Mouse (Mus musculus): ENCODE measurements around the gene Slc4a8. TPM values are rescaled to one million over a fixed set of nuclear protein-coding genes. Genes with fewer than 3 reads are reported as not detected.
"Not testable (repeated sequence)": the region's sequence is repeated elsewhere in the genome, so short reads cannot be mapped to it uniquely, and the experiment has no call there.

Slc4a8 gene
- polyA plus RNA-seq, 1 experiment from 2014 or later = 1.0 TPM

GRCm38 (mm10) chr15:100764163-100764951 is 2.8 kb downstream of the Slc4a8 start:
- Histone ChIP-seq H3K27ac (ENCODE audit: low read depth) (no peak overlapping the region), H3K4me1 (ENCODE audit: insufficient read depth) (peaks cover 9% of the 10 kb centered on the region), H3K36me3 (replicated peaks; ENCODE audit: insufficient read depth, low read length) (no peaks in the 10 kb centered on the region), H3K4me2 (ENCODE audit: low read depth, low read length) (no peak overlapping the region), H3K27me3 (ENCODE audit: insufficient read depth, low read length) (peaks cover 44% of the 10 kb centered on the region), H3K9ac (replicated peaks) (no peak overlapping the region), H3K9me3 (ENCODE audit: low read length) (no peaks in the 10 kb centered on the region), H3K4me3 (ENCODE audit: low read depth, low read length) (no peak overlapping the region)
- ATAC-seq (peak; percentile 21), DNase-seq (no peak)
- no peak for TF ChIP-seq CTCF (IDR thresholded peaks at IDR 0.05; ENCODE audit: low read depth)
- peak; percentile 44; the same call in 1 of the 2 replicates for TF ChIP-seq EP300 (IDR thresholded peaks at IDR 0.05; ENCODE audit: low read depth)
- WGBS (ENCODE audit: insufficient replicate concordance) = 66% methylated on average over 16 of the region's 16 CpGs

- no peak for DNase-seq
- Histone ChIP-seq H3K9me3 (ENCODE audit: low read length) (no peaks in the 10 kb centered on the region), H3K27me3 (ENCODE audit: insufficient read depth, low read length) (peaks cover 38% of the 10 kb centered on the region), H3K36me3 (replicated peaks; ENCODE audit: insufficient read depth, low read length) (no peaks in the 10 kb centered on the region), H3K4me2 (ENCODE audit: low read depth, low read length) (no peak overlapping the region), H3K4me1 (ENCODE audit: insufficient read depth) (peaks cover 3% of the 10 kb centered on the region), H3K9ac (replicated peaks) (no peak overlapping the region), H3K27ac (ENCODE audit: low read depth) (no peak overlapping the region), H3K4me3 (ENCODE audit: low read depth, low read length) (no peak overlapping the region)
- 67% methylated on average over 9 of the region's 9 CpGs for WGBS (ENCODE audit: insufficient replicate concordance)
- ATAC-seq = no peak
- no peak for TF ChIP-seq EP300 (IDR thresholded peaks at IDR 0.05; ENCODE audit: low read depth)
- TF ChIP-seq CTCF (IDR thresholded peaks at IDR 0.05; ENCODE audit: low read depth) = no peak
These were observed 5.3 kb downstream of the Slc4a8 start for GRCm38 (mm10) chr15:100766826-100767225.

GRCm38 (mm10) chr15:100767851-100768250 is 6.3 kb downstream of the Slc4a8 start:
- Histone ChIP-seq H3K27me3 (ENCODE audit: insufficient read depth, low read length) (peaks cover 27% of the 10 kb centered on the region), H3K9me3 (ENCODE audit: low read length) (no peaks in the 10 kb centered on the region), H3K4me1 (ENCODE audit: insufficient read depth) (no peaks in the 10 kb centered on the region), H3K9ac (replicated peaks) (no peak overlapping the region), H3K4me3 (ENCODE audit: low read depth, low read length) (no peak overlapping the region), H3K27ac (ENCODE audit: low read depth) (no peak overlapping the region), H3K36me3 (replicated peaks; ENCODE audit: insufficient read depth, low read length) (no peaks in the 10 kb centered on the region), H3K4me2 (ENCODE audit: low read depth, low read length) (no peak overlapping the region)
- TF ChIP-seq CTCF (IDR thresholded peaks at IDR 0.05; ENCODE audit: low read depth) = no peak
- TF ChIP-seq EP300 (IDR thresholded peaks at IDR 0.05; ENCODE audit: low read depth) = no peak
- DNase-seq = no peak
- ATAC-seq = no peak
- 78% methylated on average over 13 of the region's 13 CpGs for WGBS (ENCODE audit: insufficient replicate concordance)

- ATAC-seq; H3K9ac ChIP-seq (replicated peaks); H3K36me3 ChIP-seq (replicated peaks; ENCODE audit: insufficient read depth, low read length); DNase-seq; H3K4me2 ChIP-seq (ENCODE audit: low read depth, low read length); H3K27ac ChIP-seq (ENCODE audit: low read depth); H3K4me1 ChIP-seq (ENCODE audit: insufficient read depth); H3K4me3 ChIP-seq (ENCODE audit: low read depth, low read length); H3K9me3 ChIP-seq (ENCODE audit: low read length): not testable (repeated sequence)
- H3K27me3 ChIP-seq (ENCODE audit: insufficient read depth, low read length) = peaks cover 18% of the 10 kb centered on the region; the same call in 1 of the 2 replicates
- WGBS (ENCODE audit: insufficient replicate concordance) = 76% methylated on average over 4 of the region's 4 CpGs
These were observed 7.5 kb downstream of the Slc4a8 start for GRCm38 (mm10) chr15:100769023-100769422.

- ATAC-seq (no peak), DNase-seq (no peak)
- H3K4me1 ChIP-seq (ENCODE audit: insufficient read depth) = no peaks in the 10 kb centered on the region
- no peak overlapping the region for H3K4me2 ChIP-seq (ENCODE audit: low read depth, low read length)
- no peaks in the 10 kb centered on the region for H3K36me3 ChIP-seq (replicated peaks; ENCODE audit: insufficient read depth, low read length)
- no peak overlapping the region for H3K4me3 ChIP-seq (ENCODE audit: low read depth, low read length)
- 0 out of 2 replicates have a peak, but pooled peaks cover 10% of the 10 kb centered on the region for H3K27me3 ChIP-seq (ENCODE audit: insufficient read depth, low read length)
- no peak overlapping the region for H3K27ac ChIP-seq (ENCODE audit: low read depth)
- TF ChIP-seq EP300 (IDR thresholded peaks at IDR 0.05; ENCODE audit: low read depth) = no peak
- no peak for TF ChIP-seq CTCF (IDR thresholded peaks at IDR 0.05; ENCODE audit: low read depth)
- no peaks in the 10 kb centered on the region for H3K9me3 ChIP-seq (ENCODE audit: low read length)
- H3K9ac ChIP-seq (replicated peaks) = no peak overlapping the region
- WGBS (ENCODE audit: insufficient replicate concordance) = 87% methylated on average over 5 of the region's 5 CpGs
These were observed 8.8 kb downstream of the Slc4a8 start for GRCm38 (mm10) chr15:100770338-100770737.

- no peak for TF ChIP-seq EP300 (IDR thresholded peaks at IDR 0.05; ENCODE audit: low read depth)
- TF ChIP-seq CTCF (IDR thresholded peaks at IDR 0.05; ENCODE audit: low read depth) = 0 out of 2 replicates have a peak, but pooled peaks have one; percentile 12
- H3K9ac ChIP-seq (replicated peaks) = no peak overlapping the region
- H3K27ac ChIP-seq (ENCODE audit: low read depth) = no peak overlapping the region
- DNase-seq = no peak
- 72% methylated on average over 4 of the region's 4 CpGs for WGBS (ENCODE audit: insufficient replicate concordance)
- H3K9me3 ChIP-seq (ENCODE audit: low read length) = no peaks in the 10 kb centered on the region
- H3K27me3 ChIP-seq (ENCODE audit: insufficient read depth, low read length) = 0 out of 2 replicates have a peak, but pooled peaks cover 3% of the 10 kb centered on the region
- H3K4me2 ChIP-seq (ENCODE audit: low read depth, low read length) = no peak overlapping the region
- H3K4me1 ChIP-seq (ENCODE audit: insufficient read depth) = no peaks in the 10 kb centered on the region
- no peak overlapping the region for H3K4me3 ChIP-seq (ENCODE audit: low read depth, low read length)
- H3K36me3 ChIP-seq (replicated peaks; ENCODE audit: insufficient read depth, low read length) = no peaks in the 10 kb centered on the region
- ATAC-seq = no peak
These were observed 11.1 kb downstream of the Slc4a8 start for GRCm38 (mm10) chr15:100772685-100773084.

All from liver, postnatal 0 days (tissue).